Mouse (Mus musculus) midbrain, embryonic 15.5 days (tissue): ENCODE results near the gene Slfn9. TPM values are rescaled to one million over a fixed set of nuclear protein-coding genes. Genes with fewer than 3 reads are reported as not detected.
"Not testable (repeated sequence)": the region's sequence is repeated elsewhere in the genome, so short reads cannot be mapped to it uniquely, and the experiment has no call there.

Experiments used
- ATAC-seq: fragments of 200-750 bp; cut with Nextera tagmentation; replicated peaks from 2 replicates; pipeline ENCODE4 v1.8.0; 2017; ENCODE audit warnings: moderate TSS enrichment
- H3K27ac ChIP-seq: fragments of 300-500 bp; sonication (generic); 2 replicates; pipeline ENCODE4 v1.5.1; 2015; ENCODE audit warnings: mild to moderate bottlenecking, inconsistent platforms
- H3K27me3 ChIP-seq: fragments of 300-500 bp; sonication (generic); replicated peaks from 2 replicates; pipeline ENCODE4 v1.6.1; 2015; ENCODE audit warnings: inconsistent platforms
- H3K36me3 ChIP-seq: fragments of 300-500 bp; sonication (generic); replicated peaks from 2 replicates; pipeline ENCODE4 v1.6.1; 2015; ENCODE audit warnings: inconsistent platforms
- H3K4me1 ChIP-seq: fragments of 300-500 bp; sonication (generic); 2 replicates; pipeline ENCODE4 v1.6.1; 2015; ENCODE audit warnings: inconsistent platforms
- H3K4me2 ChIP-seq: fragments of 300-500 bp; sonication (generic); 2 replicates; pipeline ENCODE4 v1.6.1; 2015; ENCODE audit warnings: inconsistent platforms, mild to moderate bottlenecking, moderate library complexity
- H3K4me3 ChIP-seq: fragments of 300-500 bp; sonication (generic); 2 replicates; pipeline ENCODE4 v1.5.1; 2015; ENCODE audit warnings: mild to moderate bottlenecking, inconsistent platforms
- H3K9ac ChIP-seq: fragments of 300-500 bp; sonication (generic); 2 replicates; pipeline ENCODE4 v1.6.1; 2015; ENCODE audit warnings: mild to moderate bottlenecking, inconsistent platforms
- H3K9me3 ChIP-seq: fragments of 300-500 bp; sonication (generic); 2 replicates; pipeline ENCODE4 v1.6.1; 2016; ENCODE audit warnings: inconsistent platforms
- WGBS: fragments of 180-500 bp; shearing (Covaris S2); methylation state at CpG from one replicate; pipeline ENCODE4 v1.1.7; 2015; ENCODE audit warnings: mixed read lengths; 5-methylcytosine and 5-hydroxymethylcytosine counted together
- polyA plus RNA-seq: library from polyadenylated mRNA; unstranded; fragments of >200 nt; fragmentation: Nextera tagmentation; extraction: Ambion mirVana; gene quantifications from 2 replicates; pipeline ENCODE4 v1.2.1, GENCODE M21; 2015

Gene Slfn9
- polyA plus RNA-seq, 1 experiment from 2014 or later, result 1.9 TPM

- WGBS, result 91% methylated on average over 6 of the region's 6 CpGs
- Histone ChIP-seq H3K36me3 (no peaks in the 10 kb centered on the region), H3K4me1 (peaks cover 10% of the 10 kb centered on the region; the same call in 1 of the 2 replicates), H3K9ac (no peak overlapping the region), H3K4me3 (no peak overlapping the region), H3K27me3 (peaks cover 5% of the 10 kb centered on the region; the same call in 1 of the 2 replicates), H3K9me3 (no peaks in the 10 kb centered on the region), H3K27ac (no peak overlapping the region), H3K4me2 (no peak overlapping the region)
- no peak for ATAC-seq
Measured at GRCm38 (mm10) chr11:82987621-82988020, 4.0 kb downstream of the Slfn9 start.

GRCm38 (mm10) chr11:82983193-82983592 lies 8.4 kb downstream of the Slfn9 start:
- Histone ChIP-seq H3K9me3 (no peaks in the 10 kb centered on the region), H3K9ac (no peak overlapping the region), H3K27ac (no peak overlapping the region), H3K4me3 (no peak overlapping the region), H3K27me3 (no peaks in the 10 kb centered on the region), H3K4me2 (no peak overlapping the region), H3K36me3 (no peaks in the 10 kb centered on the region), H3K4me1 (no peaks in the 10 kb centered on the region)
- 82% methylated on average over 17 of the region's 17 CpGs for WGBS
- no peak for ATAC-seq

GRCm38 (mm10) chr11:82982409-82982808 lies 9.2 kb downstream of the Slfn9 start:
- H3K9ac ChIP-seq, H3K27me3 ChIP-seq, H3K27ac ChIP-seq, ATAC-seq, H3K9me3 ChIP-seq, H3K4me3 ChIP-seq, H3K4me1 ChIP-seq, H3K36me3 ChIP-seq, H3K4me2 ChIP-seq: not testable (repeated sequence)
- WGBS, result 85% methylated on average over 2 of the region's 2 CpGs

GRCm38 (mm10) chr11:82973916-82974315 lies 17.7 kb downstream of the Slfn9 start:
- H3K36me3 ChIP-seq, result no peaks in the 10 kb centered on the region
- no peak overlapping the region for H3K27ac ChIP-seq
- ATAC-seq, result no peak
- H3K4me3 ChIP-seq, result no peak overlapping the region
- 72% methylated on average over 5 of the region's 5 CpGs for WGBS
- no peaks in the 10 kb centered on the region for H3K27me3 ChIP-seq
- peaks cover 12% of the 10 kb centered on the region for H3K4me1 ChIP-seq
- no peaks in the 10 kb centered on the region for H3K9me3 ChIP-seq
- no peak overlapping the region for H3K9ac ChIP-seq
- no peak overlapping the region for H3K4me2 ChIP-seq

GRCm38 (mm10) chr11:82971590-82971974 lies 20.0 kb downstream of the Slfn9 start:
- no peak for ATAC-seq

GRCm38 (mm10) chr11:82970712-82971589 lies 20.7 kb downstream of the Slfn9 start:
- Histone ChIP-seq H3K4me1 (peaks cover 12% of the 10 kb centered on the region), H3K27me3 (no peaks in the 10 kb centered on the region), H3K9me3 (no peaks in the 10 kb centered on the region), H3K27ac (peak overlapping the region; percentile 56), H3K4me2 (peak overlapping the region; percentile 51), H3K9ac (peak overlapping the region; percentile 16; the same call in 1 of the 2 replicates), H3K4me3 (peak overlapping the region; percentile 30), H3K36me3 (no peaks in the 10 kb centered on the region)
- ATAC-seq, result peak; percentile 69; the same call in 1 of the 2 replicates
- WGBS, result 7% methylated on average over 31 of the region's 31 CpGs

More at GRCm38 (mm10) chr11:82971590-82971974, 20.0 kb downstream of the Slfn9 start:
- H3K9me3 ChIP-seq, result no peaks in the 10 kb centered on the region
- no peak overlapping the region; the same call in 1 of the 2 replicates for H3K4me3 ChIP-seq
- H3K27me3 ChIP-seq, result no peaks in the 10 kb centered on the region
- H3K36me3 ChIP-seq, result no peaks in the 10 kb centered on the region
- peak overlapping the region; percentile 16; the same call in 1 of the 2 replicates for H3K9ac ChIP-seq
- H3K4me1 ChIP-seq, result peaks cover 12% of the 10 kb centered on the region
- peak overlapping the region; percentile 51 for H3K4me2 ChIP-seq
- 58% methylated on average over 11 of the region's 11 CpGs for WGBS
- peak overlapping the region; percentile 56; the same call in 1 of the 2 replicates for H3K27ac ChIP-seq

GRCm38 (mm10) chr11:82962215-82962614 lies 29.4 kb downstream of the Slfn9 start:
- no peaks in the 10 kb centered on the region for H3K27me3 ChIP-seq
- no peak overlapping the region for H3K9ac ChIP-seq

GRCm38 (mm10) chr11:82961743-82962142 lies 29.9 kb downstream of the Slfn9 start:
- H3K4me3 ChIP-seq, result no peak overlapping the region
- H3K27ac ChIP-seq, result no peak overlapping the region
- no peaks in the 10 kb centered on the region for H3K9me3 ChIP-seq
- no peak for ATAC-seq
- H3K4me1 ChIP-seq, result no peaks in the 10 kb centered on the region
- 78% methylated on average over 2 of the region's 2 CpGs for WGBS
- H3K4me2 ChIP-seq, result no peak overlapping the region
- H3K36me3 ChIP-seq, result no peaks in the 10 kb centered on the region
- no peaks in the 10 kb centered on the region for H3K27me3 ChIP-seq
- H3K9ac ChIP-seq, result no peak overlapping the region

More at GRCm38 (mm10) chr11:82962215-82962614, 29.4 kb downstream of the Slfn9 start:
- 91% methylated on average over 8 of the region's 8 CpGs for WGBS
- no peaks in the 10 kb centered on the region for H3K4me1 ChIP-seq
- H3K27ac ChIP-seq, result no peak overlapping the region
- H3K4me2 ChIP-seq, result no peak overlapping the region
- no peak overlapping the region for H3K4me3 ChIP-seq
- no peaks in the 10 kb centered on the region for H3K36me3 ChIP-seq
- H3K9me3 ChIP-seq, result no peaks in the 10 kb centered on the region
- ATAC-seq, result no peak

GRCm38 (mm10) chr11:82959613-82960012 lies 32.0 kb downstream of the Slfn9 start:
- Histone ChIP-seq H3K36me3 (no peaks in the 10 kb centered on the region), H3K9ac (no peak overlapping the region), H3K27me3 (no peaks in the 10 kb centered on the region), H3K9me3 (no peaks in the 10 kb centered on the region), H3K4me1 (no peaks in the 10 kb centered on the region), H3K27ac (no peak overlapping the region), H3K4me2 (no peak overlapping the region), H3K4me3 (no peak overlapping the region)
- no peak for ATAC-seq
- 14% methylated on average over 4 of the region's 4 CpGs for WGBS

- 0 out of 2 replicates have a peak, but pooled peaks cover 1% of the 10 kb centered on the region for H3K4me1 ChIP-seq
- H3K9me3 ChIP-seq, result no peaks in the 10 kb centered on the region
- H3K27me3 ChIP-seq, result peaks cover 20% of the 10 kb centered on the region
- no peak overlapping the region for H3K4me3 ChIP-seq
- H3K27ac ChIP-seq, result no peak overlapping the region
- 72% methylated on average over 10 of the region's 10 CpGs for WGBS
- ATAC-seq, result no peak
- H3K4me2 ChIP-seq, result no peak overlapping the region
- H3K9ac ChIP-seq, result no peak overlapping the region
- no peaks in the 10 kb centered on the region for H3K36me3 ChIP-seq
Measured at GRCm38 (mm10) chr11:82956925-82957324, 34.7 kb downstream of the Slfn9 start.

- Histone ChIP-seq H3K27ac (no peak overlapping the region), H3K27me3 (peaks cover 36% of the 10 kb centered on the region), H3K9ac (no peak overlapping the region), H3K4me1 (0 out of 2 replicates have a peak, but pooled peaks cover 4% of the 10 kb centered on the region), H3K36me3 (no peaks in the 10 kb centered on the region), H3K9me3 (no peaks in the 10 kb centered on the region), H3K4me2 (no peak overlapping the region), H3K4me3 (no peak overlapping the region)
- WGBS, result 84% methylated on average over 6 of the region's 6 CpGs
- ATAC-seq, result no peak
Measured at GRCm38 (mm10) chr11:82954631-82955030, 37.0 kb downstream of the Slfn9 start.

- H3K27me3 ChIP-seq, result peaks cover 40% of the 10 kb centered on the region
- no peak for ATAC-seq
- no peak overlapping the region for H3K4me3 ChIP-seq
- 72% methylated on average over 9 of the region's 9 CpGs for whole genome bisulfite sequencing
- no peak overlapping the region for H3K9ac ChIP-seq
- no peaks in the 10 kb centered on the region for H3K36me3 ChIP-seq
- 0 out of 2 replicates have a peak, but pooled peaks cover 4% of the 10 kb centered on the region for H3K4me1 ChIP-seq
- no peak overlapping the region for H3K27ac ChIP-seq
- H3K4me2 ChIP-seq, result no peak overlapping the region
- H3K9me3 ChIP-seq, result no peaks in the 10 kb centered on the region
Measured at GRCm38 (mm10) chr11:82952612-82953542, 38.8 kb downstream of the Slfn9 start.
